Mouse (Mus musculus) WW6 (cell line): Measurements from ENCODE around the gene Pole2.

Source experiments
- DNase-seq: peaks from one replicate; pipeline ENCODE4 v3.0.0-alpha.2; 2013; ENCODE audit warnings: low read depth, low spot score

Gene Pole2

DNA sequence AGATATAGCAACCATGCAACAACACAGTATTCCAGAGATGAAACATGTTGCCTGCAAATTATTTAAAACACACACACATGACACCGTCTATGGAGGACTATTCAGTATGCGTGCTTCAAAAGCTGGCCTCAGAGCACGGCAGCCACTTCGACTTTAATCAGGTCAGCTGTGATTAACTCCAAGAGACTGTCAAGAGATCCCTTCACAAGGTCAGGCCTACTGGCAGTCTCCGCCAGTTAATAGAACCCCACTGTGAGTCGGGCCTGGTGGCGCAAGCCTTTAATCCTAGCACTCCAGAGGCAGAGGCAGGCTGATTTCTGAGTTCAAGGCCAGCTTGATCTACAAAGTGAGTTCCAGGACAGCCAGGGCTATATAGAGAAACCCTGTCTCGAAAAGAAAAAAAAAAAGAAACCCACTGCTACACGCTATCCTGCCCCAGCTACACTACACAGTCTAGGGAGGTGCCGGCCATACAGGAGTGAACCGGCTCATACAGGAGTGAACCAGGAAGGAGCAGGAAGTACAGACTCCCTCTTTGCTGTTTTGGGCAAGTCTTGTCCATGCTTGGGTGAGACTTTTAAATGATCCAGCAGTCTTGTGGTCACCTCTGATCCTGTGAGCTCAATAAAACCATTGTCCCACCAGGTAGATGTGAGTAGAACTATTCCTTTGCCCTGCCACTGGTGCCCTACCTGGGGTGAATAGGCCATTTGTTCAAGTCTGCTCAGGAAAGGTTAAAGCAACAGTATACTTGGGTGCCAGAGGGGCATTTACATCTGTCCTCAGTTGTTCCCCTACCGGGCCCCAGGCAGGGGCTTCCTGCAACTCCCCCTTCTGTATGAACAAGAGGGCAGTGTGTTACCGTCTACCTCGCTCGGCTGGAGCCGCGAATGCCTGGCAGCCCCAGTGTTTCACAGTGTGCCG, 17.7 kb downstream of the Pole2 start:
- DNase-seq = no peak

DNA sequence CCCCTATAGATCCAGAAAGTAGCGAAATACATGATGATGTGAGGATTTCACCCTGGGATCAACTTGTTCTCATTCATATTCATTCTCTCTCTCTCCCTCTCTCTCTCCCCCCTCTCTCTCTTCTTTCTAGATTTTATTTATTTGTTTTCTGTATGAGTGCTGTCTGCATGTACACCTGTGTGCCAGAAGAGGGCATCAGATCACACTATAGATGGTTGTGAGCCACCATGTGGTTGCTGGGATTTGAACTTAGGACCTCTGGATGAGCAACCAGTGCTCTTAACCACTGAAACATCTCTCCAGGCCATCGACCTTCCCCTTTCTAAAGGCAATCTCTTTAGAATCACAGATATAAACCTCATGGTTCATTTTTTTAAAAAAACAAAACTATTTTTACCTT, 19.5 kb downstream of the Pole2 start:
- no peak for DNase-seq

DNA sequence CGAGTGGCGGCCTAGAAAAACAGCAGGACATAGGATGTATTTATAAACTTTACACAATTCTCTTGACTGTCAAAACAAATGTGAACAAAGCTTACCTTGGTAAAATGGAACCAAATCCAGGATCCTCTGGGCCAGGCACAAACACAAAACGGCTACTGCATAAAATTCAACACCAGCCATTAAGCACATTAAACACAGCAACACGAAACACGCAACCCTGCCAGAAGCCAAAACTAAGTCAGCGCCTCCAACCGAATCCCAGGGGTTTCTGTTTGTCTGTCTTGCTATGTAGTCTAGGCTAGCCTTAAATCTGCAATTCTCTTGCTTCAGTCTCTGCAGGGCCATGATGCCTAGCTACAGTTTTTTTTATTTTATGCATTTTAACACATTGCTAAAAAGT, 20.1 kb downstream of the Pole2 start:
- no peak for DNase-seq

DNA sequence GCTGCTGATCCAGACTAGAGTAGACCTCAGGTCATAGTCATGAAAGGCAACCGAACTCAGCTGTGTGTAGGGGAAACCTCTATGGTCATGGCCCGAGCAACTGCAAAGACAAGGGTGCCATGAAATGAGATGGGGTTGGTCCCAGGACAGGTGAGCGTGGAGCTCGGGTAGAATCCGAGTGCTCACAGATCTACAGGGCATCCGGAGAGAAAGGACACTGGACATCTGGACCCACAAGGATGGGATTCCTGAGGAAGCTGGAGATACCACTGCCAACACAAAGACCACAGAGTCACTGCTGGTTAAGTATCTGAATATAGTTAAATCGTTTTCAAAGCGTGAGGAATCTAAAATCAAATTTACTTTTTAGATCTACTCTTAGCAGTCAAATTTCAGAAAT, 20.6 kb downstream of the Pole2 start:
- DNase-seq = no peak

DNA sequence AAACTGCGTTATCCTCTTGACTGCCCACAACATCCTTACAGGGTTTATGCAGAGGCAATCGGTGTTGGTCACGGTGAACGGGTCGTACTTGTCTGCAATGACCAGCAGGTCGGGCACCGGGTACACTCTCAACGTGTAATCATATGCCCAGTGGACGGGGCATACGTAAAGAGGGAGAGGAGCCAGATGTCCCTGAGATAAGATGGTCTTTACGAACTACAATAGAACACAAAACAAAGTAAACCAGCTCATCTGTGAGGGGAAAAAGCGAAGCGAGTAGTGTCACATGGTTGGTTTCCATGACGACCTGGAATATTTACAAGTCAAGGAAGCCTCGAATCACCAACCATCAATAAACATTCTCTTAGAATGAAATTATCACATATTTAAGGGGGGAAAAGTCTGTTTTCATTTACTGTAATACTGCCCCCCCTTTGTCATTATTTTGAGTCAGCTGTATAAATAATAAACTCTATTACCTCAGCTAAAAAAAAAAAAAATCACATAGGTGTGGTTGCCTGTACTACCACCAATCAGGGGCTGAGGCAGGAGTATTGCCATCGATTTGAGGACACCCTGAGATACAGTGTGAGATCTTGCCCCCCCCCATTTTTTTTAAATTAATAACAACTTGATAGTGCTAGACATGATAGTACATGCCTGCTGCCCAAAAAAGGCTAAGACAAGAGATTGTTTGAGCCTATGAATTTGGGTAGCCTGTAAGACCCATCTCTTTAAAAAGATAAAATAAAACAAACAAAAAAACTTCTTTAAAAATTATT, 23.8 kb downstream of the Pole2 start, which contains the start of gene Gm49384:
TSS of gene Gm49384 (minus strand) at position 216 of the 782 bp plus-strand sequence.
- no peak for DNase-seq

DNA sequence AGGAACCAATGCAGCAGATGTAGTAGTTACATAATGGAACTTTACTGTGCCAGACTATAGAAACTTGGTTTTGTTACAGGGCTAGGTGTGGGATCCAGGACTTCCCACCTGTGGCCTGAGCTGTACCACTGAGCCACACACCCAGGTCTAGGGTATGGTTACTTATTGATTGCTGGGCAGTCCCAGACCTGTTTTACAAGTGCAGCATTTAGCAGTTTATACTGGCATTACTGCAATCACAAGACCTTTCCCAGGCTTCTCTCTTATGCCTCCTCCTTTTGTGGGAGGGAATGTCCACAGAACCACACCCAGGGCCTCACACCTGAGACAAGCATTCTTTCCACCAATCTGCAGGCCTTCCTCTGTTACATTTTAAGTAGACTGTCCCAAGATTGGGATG, 29.0 kb downstream of the Pole2 start:
- DNase-seq = no peak

DNA sequence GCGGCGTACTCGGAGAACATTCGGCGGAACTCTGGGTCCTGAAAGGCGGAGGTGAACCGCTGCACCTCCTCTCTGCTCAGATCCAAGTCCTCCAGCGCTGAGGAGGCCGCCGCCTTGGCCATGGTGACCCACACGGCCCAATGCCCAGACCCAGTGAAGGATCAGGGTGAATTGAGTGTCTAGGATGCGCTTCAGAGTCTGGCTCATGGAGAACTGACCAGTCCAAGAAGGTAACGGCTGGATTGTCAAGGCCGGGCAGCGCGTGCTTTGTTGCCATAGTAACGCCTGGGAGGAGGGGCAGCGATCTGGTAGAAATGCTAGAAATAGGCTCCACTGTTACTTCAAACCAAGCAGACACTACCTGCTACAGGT, 29.8 kb downstream of the Pole2 start, which contains the start of gene Dnaaf2:
TSS of gene Dnaaf2 (minus strand) at position 266 of the 372 bp plus-strand sequence.
- DNase-seq = no peak

DNA sequence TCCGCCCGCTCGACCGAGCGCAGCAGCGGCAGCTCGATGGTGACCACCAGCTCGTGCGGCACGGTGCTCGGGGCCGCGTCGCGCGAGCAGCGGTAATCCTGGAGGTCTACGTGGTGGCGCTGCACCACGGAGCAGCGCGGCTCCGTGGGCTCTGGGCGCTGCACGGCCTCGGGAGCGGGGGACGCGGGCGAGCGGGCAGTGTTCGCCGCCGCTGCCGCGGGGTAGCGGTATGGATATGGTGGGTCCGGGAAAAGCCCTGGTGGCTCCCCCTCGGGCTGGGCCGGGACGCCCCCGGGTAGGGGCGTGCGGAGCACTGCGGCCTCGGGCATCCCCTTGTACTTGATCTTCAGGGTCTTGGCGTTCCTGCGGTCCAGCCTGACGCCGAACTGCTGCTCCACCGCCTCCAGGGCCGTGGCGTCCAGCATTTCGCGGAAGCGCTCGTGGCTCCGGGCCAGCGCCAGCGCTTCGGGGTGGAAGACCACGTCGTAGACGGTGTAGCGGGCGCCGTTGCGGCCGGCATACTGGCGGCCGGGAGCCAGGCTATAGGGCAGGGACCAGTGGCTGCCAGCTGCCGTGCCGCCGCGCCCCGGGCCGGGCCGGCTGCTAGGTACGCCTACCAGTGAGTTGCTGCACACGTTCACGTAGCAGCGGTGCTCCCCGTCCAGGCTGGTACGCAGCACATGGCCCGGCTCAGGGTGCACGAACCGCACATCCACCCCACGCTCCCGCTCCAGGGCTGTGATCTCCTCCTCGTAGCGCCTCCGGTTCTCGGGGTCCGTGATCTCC, 30.4 kb downstream of the Pole2 start:
- DNase-seq = no peak

DNA sequence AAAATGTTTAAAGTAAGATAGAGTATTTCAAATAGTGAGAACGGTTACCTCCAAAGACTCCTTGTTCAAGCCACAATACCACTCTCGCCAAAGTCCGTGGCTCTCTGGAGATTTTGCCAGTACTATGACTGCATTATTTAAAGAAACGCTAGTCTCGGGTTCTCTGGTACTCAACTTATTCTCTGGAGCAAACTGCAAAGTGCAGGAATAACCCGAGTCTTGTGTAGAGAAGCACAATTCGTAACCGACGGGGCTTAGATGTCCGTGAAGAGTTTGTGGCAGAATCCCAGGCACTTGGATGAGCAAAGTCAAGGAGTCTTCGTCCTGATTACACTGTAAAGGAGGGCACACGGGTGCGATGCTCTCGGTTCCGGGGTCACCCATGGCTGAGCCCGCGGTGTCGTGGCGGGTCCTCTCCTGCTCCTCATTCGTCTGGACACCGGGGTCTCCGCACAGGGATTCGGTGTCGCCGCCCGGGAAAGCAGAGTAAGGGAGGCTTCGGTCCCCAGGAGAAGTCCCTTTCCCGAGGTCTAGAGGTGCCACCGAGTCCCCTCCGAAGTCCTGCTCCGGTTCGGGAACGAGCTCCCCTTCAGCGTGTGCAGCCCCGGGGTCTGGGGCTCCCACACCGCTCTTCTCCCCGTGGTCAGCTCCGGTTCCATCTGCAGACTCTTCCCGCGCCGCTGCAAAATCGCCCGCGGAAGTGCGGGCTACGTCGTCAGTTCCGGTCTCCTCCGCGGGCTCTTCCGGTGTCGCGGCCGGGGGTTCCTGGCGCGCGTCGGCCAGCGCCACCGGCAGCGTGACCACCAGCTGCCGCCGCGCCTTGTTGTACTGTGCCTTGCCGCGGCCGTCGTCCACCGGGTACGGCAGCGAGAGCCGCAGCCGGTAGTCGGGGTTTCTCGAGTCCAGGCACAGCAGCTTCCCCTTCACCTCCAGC, 31.3 kb downstream of the Pole2 start, which contains the start of gene Gm49383:
TSS of gene Gm49383 (minus strand) at position 661 of the 934 bp plus-strand sequence.
- DNase-seq = no peak

DNA sequence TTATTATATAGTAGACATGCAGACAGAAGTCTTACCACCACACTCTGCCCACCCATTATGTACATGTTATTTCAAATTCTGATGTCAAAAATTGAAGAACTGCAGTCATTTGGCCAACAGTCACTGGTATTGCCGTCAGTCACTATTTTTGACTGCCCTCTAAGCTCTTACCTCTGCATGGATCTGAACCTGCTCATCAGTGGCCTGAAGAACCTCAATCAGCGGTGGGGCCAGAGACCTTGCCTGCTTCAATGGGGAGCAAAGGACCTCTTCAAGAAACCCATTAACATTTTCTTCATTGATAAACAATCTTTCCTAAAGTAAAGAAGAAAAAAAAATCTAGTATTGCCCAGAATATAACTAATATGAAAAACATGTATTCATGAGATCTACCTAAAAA, 35.4 kb downstream of the Pole2 start:
- no peak for DNase-seq

DNA sequence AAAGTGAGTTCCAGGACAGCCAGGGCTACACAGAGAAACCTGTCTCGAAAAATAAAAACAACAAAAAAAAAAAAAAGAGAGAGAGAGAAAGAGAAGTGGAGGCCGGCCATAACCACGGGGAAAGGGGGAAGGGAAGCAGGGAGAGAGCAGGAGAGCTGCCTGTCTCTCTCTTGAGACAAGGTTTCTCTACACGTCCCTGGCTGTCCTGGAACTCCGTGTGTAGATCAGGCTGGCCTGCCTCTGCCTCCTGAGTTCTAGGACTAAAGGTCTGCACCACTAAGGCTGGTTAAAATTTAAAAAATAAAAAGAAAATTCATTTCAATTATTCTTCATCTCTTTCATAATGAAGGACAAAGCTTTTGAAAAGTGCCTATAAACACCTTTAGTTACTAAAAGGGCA, 36.6 kb downstream of the Pole2 start:
- no peak for DNase-seq

DNA sequence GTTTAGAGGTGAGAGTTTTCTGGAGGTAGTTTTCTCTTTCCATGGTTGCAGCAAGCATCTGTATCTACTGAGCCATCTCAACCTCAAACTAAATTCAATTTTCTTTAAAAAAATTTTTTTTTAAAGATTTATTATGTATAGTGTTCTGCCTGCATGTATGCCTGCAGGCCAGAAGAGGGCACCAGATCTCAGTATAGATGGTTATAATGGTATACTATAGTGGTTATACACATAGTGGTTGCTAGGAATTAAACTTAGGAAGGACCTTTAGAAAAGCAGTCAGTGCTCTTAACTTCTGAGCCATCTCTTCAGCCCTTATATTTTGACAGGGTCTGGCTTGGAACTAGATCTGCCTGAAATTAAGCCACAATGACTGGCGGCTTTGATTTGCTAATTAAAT, 37.5 kb downstream of the Pole2 start:
- DNase-seq = no peak

DNA sequence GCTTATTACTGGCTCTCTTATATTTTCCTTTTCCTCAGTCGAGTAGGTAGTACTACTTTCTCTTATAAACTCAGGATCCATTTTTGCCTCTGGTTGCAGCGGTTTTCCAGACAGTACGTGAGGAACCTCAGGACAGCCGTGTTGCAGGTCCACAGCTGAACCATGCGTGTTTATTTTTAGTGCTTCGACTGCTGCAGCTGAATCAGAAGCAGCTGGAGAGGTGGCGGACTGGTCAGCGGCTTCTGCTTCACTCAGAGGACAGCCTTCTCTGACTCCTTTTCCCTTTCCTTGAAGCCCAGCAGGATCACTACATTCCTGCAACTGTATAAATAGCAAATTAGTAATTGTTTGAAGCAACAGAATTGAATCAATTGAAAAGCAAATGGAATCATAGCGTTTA, 37.9 kb downstream of the Pole2 start:
- no peak for DNase-seq

DNA sequence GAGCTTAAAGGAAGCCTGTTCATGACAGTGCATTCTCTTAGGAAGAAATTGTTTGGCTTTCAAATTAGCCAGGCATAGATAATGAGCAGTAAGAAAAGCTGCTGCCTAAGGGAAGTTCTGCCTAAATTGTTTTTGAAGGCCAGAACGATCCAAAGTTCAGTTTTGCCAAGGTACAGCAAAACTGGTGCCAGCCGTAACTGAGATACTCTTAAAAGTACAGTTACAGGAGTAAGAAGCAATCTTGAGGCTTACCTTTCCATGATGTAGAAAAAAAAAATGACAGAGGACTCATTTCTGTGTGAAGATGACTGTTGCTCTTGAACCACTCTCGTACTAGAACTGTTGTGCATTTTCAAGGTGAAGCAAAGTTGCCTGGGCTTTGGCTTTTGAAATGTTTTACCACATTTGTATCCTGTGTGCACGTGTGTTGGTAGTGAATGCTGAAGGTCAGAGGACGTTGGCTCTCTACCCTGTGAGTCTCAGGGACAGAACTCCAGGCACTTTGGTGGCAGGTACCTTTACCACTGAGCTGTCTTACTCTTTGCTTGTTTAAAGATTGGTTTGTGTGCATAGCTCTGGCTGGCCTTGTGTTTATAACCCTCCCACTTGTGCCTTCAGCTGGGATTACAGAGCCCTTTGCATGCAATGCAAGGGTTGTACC, 41.1 kb downstream of the Pole2 start:
- DNase-seq = no peak

DNA sequence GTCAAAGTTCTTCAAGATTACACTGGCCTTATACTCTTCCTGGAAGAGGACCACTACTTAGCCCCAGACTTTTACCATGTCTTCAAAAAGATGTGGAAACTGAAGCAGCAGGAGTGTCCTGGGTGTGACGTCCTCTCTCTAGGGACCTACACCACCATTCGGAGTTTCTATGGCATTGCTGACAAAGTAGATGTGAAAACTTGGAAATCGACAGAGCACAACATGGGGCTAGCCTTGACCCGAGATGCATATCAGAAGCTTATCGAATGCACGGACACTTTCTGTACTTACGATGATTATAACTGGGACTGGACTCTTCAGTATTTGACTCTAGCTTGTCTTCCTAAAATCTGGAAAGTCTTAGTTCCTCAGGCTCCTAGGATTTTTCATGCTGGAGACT, 42.6 kb downstream of the Pole2 start:
- DNase-seq = no peak

DNA sequence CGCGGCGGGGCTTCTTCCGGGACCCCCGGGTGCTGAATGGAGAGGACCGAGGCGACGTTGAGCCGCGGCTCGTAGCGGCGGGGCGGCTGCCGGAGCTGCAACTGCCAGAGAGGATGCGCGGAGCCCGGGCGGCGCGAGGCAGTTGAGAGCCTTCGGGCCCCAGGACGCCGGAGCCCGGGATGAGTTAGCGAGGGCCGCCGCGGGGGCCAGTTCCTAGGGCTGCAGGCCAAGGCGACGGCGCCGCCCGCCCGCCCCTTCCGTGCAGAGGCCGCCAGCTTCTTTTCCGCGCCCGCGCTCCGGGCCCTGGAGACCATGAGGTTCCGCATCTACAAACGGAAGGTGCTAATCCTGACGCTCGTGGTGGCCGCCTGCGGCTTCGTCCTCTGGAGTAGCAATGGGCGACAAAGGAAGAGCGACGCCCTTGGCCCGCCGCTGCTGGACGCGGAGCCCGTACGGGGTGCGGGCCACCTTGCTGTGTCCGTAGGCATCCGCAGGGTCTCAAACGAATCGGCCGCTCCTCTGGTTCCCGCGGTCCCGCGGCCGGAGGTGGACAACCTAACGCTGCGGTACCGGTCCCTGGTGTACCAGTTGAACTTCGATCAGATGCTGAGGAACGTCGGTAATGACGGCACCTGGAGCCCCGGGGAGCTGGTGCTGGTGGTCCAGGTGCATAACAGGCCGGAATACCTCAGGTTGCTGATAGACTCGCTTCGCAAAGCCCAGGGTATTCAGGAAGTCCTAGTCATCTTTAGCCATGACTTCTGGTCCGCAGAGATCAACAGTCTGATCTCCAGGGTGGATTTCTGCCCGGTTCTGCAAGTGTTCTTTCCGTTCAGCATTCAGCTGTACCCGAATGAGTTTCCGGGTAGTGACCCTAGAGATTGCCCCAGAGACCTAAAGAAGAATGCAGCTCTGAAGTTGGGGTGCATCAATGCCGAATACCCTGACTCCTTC, 43.4 kb downstream of the Pole2 start:
- DNase-seq = no peak

DNA sequence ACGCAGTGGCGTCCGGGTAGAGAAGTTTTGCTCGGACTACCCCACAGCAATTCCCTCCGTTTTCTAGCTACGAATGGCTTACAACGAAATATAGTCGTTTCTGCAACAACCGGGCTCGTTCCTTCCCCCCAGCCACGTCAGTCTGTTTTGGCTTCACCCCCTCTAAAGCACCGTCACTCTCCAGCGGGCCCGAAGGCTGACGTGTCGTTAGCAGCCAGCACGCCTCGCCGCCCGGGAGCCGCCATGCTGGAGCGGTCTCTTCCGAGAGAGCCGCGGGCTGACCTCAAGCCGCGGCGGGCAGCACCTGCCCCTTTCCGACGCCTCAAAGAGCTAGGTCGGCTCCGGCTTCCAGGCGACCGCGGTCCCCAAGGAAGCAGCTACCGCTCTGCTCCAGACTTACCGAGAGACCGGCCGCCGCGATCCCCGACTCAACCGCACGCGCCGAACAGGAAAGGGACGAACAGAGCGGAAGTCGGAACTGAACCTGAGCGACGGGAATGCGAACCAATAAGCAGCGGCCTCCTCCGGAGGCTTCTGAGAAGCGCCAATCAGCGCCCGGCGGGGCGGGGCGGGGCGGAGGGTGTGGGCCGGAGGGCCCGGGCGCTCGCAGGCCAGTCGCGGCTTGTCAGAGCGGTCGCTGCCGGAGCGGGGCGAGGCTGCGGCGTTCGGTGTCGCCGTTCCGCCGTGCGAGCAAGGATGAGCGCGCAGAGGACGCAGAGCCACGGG, 44.2 kb downstream of the Pole2 start, which contains the start of the genes Rpl36al and Mgat2:
TSS of gene Rpl36al (minus strand) at position 501 of the 726 bp plus-strand sequence.
TSS of gene Mgat2 (plus strand) at position 575 of the 726 bp plus-strand sequence.
- DNase-seq = peak; percentile 93

DNA sequence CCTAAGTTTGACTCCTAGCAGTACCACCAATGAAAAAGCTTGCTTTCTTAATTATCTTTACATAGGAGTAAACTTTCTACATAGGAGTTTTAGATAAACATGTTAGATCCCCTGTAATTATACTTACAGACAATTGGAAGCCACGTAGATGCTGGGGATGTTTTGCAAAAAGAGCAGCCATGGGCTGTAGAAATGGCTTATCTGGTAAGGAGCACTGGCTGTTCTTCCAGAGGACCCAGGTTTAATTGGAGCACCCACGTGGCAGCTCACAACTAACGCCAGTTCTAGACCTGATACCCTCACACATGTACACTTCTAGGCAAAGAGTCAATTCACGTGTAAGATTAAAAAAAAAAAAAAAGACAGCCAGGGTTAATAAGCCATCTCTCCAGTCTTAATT, 46.2 kb downstream of the Pole2 start:
- DNase-seq = no peak
